Comparison of ENCODE assay signal across 8 mouse cellular contexts in genomic region chr3:100821276-100821675, GRCm38 (mm10). TPM values are rescaled to one million over a fixed set of nuclear protein-coding genes. Genes with fewer than 3 reads are reported as not detected.
DNase-seq lines count a peak whose midpoint lies in the region; ATAC-seq and TF ChIP-seq lines count a peak whose summit lies in the region.

No protein-coding gene starts in this region.

- peak; percentile 57; the same call in 1 of the 2 replicates for ATAC-seq in embryonic facial prominence, embryonic 12.5 days (ENCODE audit: insufficient number of reproducible peaks, insufficient read depth, low FRiP score, low TSS enrichment)
- no peak for ATAC-seq in limb, embryonic 14.5 days (ENCODE audit: low FRiP score, low read depth)
- ATAC-seq in megakaryocyte-erythroid progenitor cell, adult 5-6 weeks (replicated peaks; ENCODE audit: low FRiP score, low TSS enrichment, poor library complexity, severe bottlenecking) = no peak; the same call in 1 of the 2 replicates

- 0 out of 2 replicates have a peak, but pooled peaks cover 2% of the 10 kb centered on the region for H3K4me1 ChIP-seq in embryonic facial prominence, embryonic 12.5 days
- H3K4me1 ChIP-seq in limb, embryonic 14.5 days (ENCODE audit: control insufficient read depth, insufficient read depth, low read length) = no peaks in the 10 kb centered on the region

- WGBS in embryonic facial prominence, embryonic 12.5 days = 53% methylated on average over 2 of the region's 2 CpGs
- WGBS in limb, embryonic 14.5 days = 25% methylated on average over 2 of the region's 2 CpGs

- intact Hi-C loops in heart, postnatal 36 days (cut with DNase I) = loop anchor here (5.0 kb wide), 1 partner anchor 629 kb away; no protein-coding TSS in a partner anchor

- no peak overlapping the region for H3K4me3 ChIP-seq in embryonic facial prominence, embryonic 12.5 days
- no peak overlapping the region for H3K4me3 ChIP-seq in limb, embryonic 14.5 days (replicated peaks; ENCODE audit: low read length)

- H3K9me3 ChIP-seq in embryonic facial prominence, embryonic 12.5 days = no peaks in the 10 kb centered on the region
- no peaks in the 10 kb centered on the region for H3K9me3 ChIP-seq in limb, embryonic 14.5 days (ENCODE audit: control insufficient read depth, low read length)

- H3K36me3 ChIP-seq in embryonic facial prominence, embryonic 12.5 days = no peaks in the 10 kb centered on the region
- no peaks in the 10 kb centered on the region for H3K36me3 ChIP-seq in limb, embryonic 14.5 days (ENCODE audit: control insufficient read depth, insufficient read depth, low read length)

- H3K4me2 ChIP-seq in embryonic facial prominence, embryonic 12.5 days (replicated peaks) = no peak overlapping the region
- H3K4me2 ChIP-seq in limb, embryonic 14.5 days (replicated peaks; ENCODE audit: low read depth, low read length, severe bottlenecking) = no peak overlapping the region

- no peaks in the 10 kb centered on the region for H3K27me3 ChIP-seq in embryonic facial prominence, embryonic 12.5 days
- H3K27me3 ChIP-seq in limb, embryonic 14.5 days (ENCODE audit: control insufficient read depth, insufficient read depth, low read length) = no peaks in the 10 kb centered on the region

- TF ChIP-seq POLR2A in limb, embryonic 14.5 days (IDR thresholded peaks at IDR 0.05; ENCODE audit: borderline replicate concordance, extremely low read depth, insufficient read depth, insufficient read length) = no peak

- no peak overlapping the region for H3K9ac ChIP-seq in embryonic facial prominence, embryonic 12.5 days
- H3K9ac ChIP-seq in limb, embryonic 14.5 days (ENCODE audit: low read depth, low read length, severe bottlenecking) = no peak overlapping the region

- DNase-seq in heart, adult 11 months = peak; percentile 43
- DNase-seq in heart, postnatal 4 days = no peak
- peak; percentile 44 for DNase-seq in 416B (ENCODE audit: low read depth)
- peak; percentile 66 for DNase-seq in limb, embryonic 14.5 days (ENCODE audit: low spot score)
- no peak for DNase-seq in urinary bladder, postnatal 14 days (ENCODE audit: low spot score)
- DNase-seq in heart, postnatal 36 days = no peak

- no peak overlapping the region for H3K27ac ChIP-seq in embryonic facial prominence, embryonic 12.5 days
- no peak overlapping the region for H3K27ac ChIP-seq in limb, embryonic 14.5 days (replicated peaks; ENCODE audit: low read depth, low read length)

RNA-seq across cellular contexts. Expression of gene Vtcn1, which starts 4.0 kb away (rescaled TPM):
- total RNA-seq in heart, postnatal 4 days (2021) = under 1 TPM; 0.63 to 0.95 TPM
- 0.11 TPM in 1 of 2 replicates, not detected in the other for polyA plus RNA-seq in embryonic facial prominence, embryonic 12.5 days (2016; fragmentation: Nextera tagmentation; extraction: Ambion mirVana)
- 0.17 and 0.34 TPM in 2 replicates for polyA plus RNA-seq in limb, embryonic 14.5 days (2012; rRNA removed)
- 0.22 and 0.47 TPM in 2 replicates for polyA plus RNA-seq in limb, embryonic 14.5 days (2014; fragmentation: Nextera tagmentation; extraction: Ambion mirVana)
- not detected in 2 replicates for total RNA-seq in megakaryocyte-erythroid progenitor cell, adult 5-6 weeks (2014; fragmentation: Nextera tagmentation)
- total RNA-seq in megakaryocyte-erythroid progenitor cell, adult 5-6 weeks (2017) = not detected in 2 replicates
- under 1 TPM; 0.30 to 1.00 TPM for total RNA-seq in heart, postnatal 36 days (2021)

Comparison
In these comparisons a context has a peak if more than half of its experiments do, and no peak if none do; other contexts are left out.
1. DNase-seq: peak in heart, adult 11 months (single experiment), 416B (single experiment) and limb, embryonic 14.5 days (single experiment); none in heart, postnatal 4 days (single experiment), urinary bladder, postnatal 14 days (single experiment) and heart, postnatal 36 days (0 of 2).